Mouse (Mus musculus): ENCODE results near the gene Tet2. TPM values are rescaled to one million over a fixed set of nuclear protein-coding genes. Genes with fewer than 3 reads are reported as not detected.

Tet2 gene
- total RNA-seq, 2 experiments from 2014 or later = 47.9 to 58.6 TPM

DNA sequence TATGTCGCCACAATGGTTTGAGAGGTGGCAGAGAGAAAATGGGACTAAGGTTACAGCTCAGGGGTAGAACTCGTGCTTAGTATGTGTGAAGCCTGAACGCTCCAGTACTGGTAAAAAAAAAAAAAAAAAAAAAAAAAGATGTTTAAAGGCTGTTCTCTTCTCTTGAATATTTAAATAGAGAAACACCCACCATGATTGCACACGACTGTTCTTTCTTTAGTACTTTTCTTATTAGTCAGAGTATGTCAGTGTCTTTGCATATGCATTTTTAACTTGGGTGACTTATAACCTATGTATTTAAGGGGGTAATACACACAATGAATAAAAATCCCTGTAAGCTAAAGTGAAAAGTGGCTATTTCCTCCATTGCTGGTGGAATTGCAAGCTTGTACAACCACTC lies 130.2 kb downstream of the Tet2 start:
- no peak for TF ChIP-seq CTCF (IDR thresholded peaks at IDR 0.05)
- Histone ChIP-seq H3K4me3 (no peak overlapping the region), H3K27ac (no peak overlapping the region)
- intact Hi-C loops (cut with DNase I) = no loop called here
- no peak for DNase-seq (ENCODE audit: extremely low spot score in 1 of 2, low spot score in 2 of 2)

Small RNA genes within 50 kb of the gene (microRNA-seq; reads per million reads assigned to microRNA genes)
- 0 reads per million in 2 experiments for gene Gm25042

Other genes with a start within 250 kb of the Tet2 start
- gene Ppa2, start 235.0 kb downstream of the Tet2 start, total RNA-seq (2021) = 10 to 100 TPM; 50.0 to 52.5 TPM